Mouse (Mus musculus): ENCODE results near the gene Fndc9. TPM values are rescaled to one million over a fixed set of nuclear protein-coding genes. Genes with fewer than 3 reads are reported as not detected.

Fndc9 gene
- polyA plus RNA-seq (2016; fragmentation: Nextera tagmentation; extraction: Ambion mirVana) = not detected in 2 replicates

DNA sequence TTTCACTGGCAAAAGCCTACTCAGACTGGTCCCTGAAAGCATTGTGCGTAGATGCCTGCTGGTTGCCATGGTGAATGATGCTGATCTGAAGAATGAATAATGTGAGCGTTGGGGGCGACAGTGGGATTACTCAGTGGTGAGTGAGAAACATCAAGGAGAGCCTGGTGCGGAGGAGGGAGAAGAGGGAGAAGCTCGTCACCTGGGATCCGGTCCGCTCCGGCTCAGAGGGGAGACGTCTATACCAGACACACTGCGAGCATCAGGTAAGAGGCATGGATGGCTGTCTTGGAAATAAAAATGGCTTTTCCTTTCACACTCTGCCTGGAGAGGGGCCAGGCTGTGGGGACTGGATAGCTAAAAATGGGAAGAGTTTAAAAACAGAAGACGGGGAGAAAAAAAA, at the start of gene Fndc9:
TSS of gene Fndc9 (plus strand) at position 198 of the 400 bp plus-strand sequence.
- H3K4me1 ChIP-seq = peaks cover 7% of the 10 kb centered on the region
- H3K9ac ChIP-seq = no peak within 1 kb of the TSS
- no peak within 1 kb of the TSS for H3K4me2 ChIP-seq
- no peaks in the 10 kb centered on the region for H3K9me3 ChIP-seq (replicated peaks)
- no peaks in the 10 kb centered on the region for H3K27me3 ChIP-seq (replicated peaks)
- H3K4me3 ChIP-seq = no peak within 1 kb of the TSS
- no peak for ATAC-seq
- peaks cover 8% of the 10 kb centered on the region for H3K36me3 ChIP-seq
- 79% methylated on average over 11 of the region's 11 CpGs for WGBS (ENCODE audit: insufficient replicate concordance)
- no peak within 1 kb of the TSS for H3K27ac ChIP-seq

DNA sequence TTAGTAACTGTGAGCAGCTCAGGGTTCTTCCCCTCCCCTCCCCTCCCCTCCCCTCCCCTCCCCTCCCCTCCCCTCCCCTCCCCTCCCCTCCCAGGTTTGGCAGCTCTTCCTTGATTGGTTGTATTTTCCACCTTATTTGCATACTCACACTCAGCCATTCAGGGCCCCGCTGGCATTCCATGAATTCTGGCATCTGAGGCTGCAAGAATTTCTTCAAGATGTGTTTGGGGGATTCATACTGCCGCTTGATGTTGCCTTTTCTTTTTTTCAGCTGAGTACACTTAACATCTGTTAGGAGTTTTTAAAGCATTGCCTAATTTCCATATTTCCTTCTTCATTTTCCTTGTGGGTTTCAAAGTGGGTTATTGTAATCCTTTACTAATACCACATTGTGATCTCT, 47.0 kb upstream of the Fndc9 start:
- Histone ChIP-seq H3K27me3 (replicated peaks) (no peaks in the 10 kb centered on the region), H3K9ac (no peak overlapping the region), H3K4me3 (no peak overlapping the region), H3K36me3 (no peaks in the 10 kb centered on the region), H3K4me2 (no peak overlapping the region), H3K9me3 (replicated peaks) (no peaks in the 10 kb centered on the region), H3K4me1 (no peaks in the 10 kb centered on the region), H3K27ac (no peak overlapping the region)
- ATAC-seq = no peak
- 59% methylated on average over 2 of the region's 2 CpGs for WGBS (ENCODE audit: insufficient replicate concordance)

DNA sequence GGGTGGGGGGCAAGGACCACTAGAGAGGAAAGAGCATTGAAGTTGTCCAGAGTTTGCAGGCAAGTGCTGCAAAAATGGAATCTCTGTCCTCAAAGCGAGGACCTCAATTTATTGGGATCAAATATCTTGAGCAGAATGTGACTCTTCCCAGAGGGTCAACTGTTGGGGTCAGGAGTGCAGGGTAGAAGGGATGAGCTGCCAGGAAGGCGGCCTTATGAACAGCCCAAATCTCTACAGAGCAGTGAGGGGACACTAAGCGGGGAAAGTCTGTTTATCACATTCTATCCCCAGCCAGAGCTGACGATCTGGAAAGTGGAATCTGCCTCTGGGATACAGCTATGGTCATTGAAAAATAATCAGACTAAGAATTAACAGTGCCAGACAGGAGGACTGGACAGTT, 41.2 kb upstream of the Fndc9 start:
- Histone ChIP-seq H3K4me3 (no peak overlapping the region), H3K27me3 (replicated peaks) (no peaks in the 10 kb centered on the region), H3K36me3 (peaks cover 5% of the 10 kb centered on the region; the same call in 1 of the 2 replicates), H3K27ac (no peak overlapping the region), H3K9me3 (replicated peaks) (no peaks in the 10 kb centered on the region), H3K9ac (no peak overlapping the region), H3K4me1 (0 out of 2 replicates have a peak, but pooled peaks cover 4% of the 10 kb centered on the region), H3K4me2 (no peak overlapping the region)
- no peak for ATAC-seq
- 66% methylated on average over 4 of the region's 4 CpGs for WGBS (ENCODE audit: insufficient replicate concordance)

DNA sequence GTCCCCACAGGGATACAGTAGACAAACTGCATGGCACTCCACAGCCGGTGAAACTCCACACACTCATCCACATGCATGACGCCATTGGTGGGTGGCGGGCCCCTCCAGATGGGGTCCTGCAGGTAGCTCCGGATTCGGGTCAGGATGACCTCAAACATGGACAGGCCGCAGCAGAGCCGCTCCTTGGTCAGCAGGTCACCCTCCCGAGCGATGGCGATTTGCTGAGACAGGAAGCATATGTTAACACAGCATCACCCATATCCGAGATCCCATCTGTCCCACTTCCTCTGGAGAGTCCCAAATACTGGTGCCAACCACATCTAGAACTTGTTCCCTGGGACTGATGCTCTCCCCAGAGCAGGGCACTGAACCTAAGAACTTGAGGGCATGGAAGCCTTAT, 34.7 kb upstream of the Fndc9 start:
- Histone ChIP-seq H3K27ac (no peak overlapping the region), H3K36me3 (peaks cover 5% of the 10 kb centered on the region), H3K4me2 (no peak overlapping the region), H3K4me3 (no peak overlapping the region), H3K9me3 (replicated peaks) (no peaks in the 10 kb centered on the region), H3K4me1 (0 out of 2 replicates have a peak, but pooled peaks cover 4% of the 10 kb centered on the region), H3K27me3 (replicated peaks) (no peaks in the 10 kb centered on the region), H3K9ac (no peak overlapping the region)
- WGBS (ENCODE audit: insufficient replicate concordance) = 70% methylated on average over 11 of the region's 11 CpGs
- no peak for ATAC-seq

DNA sequence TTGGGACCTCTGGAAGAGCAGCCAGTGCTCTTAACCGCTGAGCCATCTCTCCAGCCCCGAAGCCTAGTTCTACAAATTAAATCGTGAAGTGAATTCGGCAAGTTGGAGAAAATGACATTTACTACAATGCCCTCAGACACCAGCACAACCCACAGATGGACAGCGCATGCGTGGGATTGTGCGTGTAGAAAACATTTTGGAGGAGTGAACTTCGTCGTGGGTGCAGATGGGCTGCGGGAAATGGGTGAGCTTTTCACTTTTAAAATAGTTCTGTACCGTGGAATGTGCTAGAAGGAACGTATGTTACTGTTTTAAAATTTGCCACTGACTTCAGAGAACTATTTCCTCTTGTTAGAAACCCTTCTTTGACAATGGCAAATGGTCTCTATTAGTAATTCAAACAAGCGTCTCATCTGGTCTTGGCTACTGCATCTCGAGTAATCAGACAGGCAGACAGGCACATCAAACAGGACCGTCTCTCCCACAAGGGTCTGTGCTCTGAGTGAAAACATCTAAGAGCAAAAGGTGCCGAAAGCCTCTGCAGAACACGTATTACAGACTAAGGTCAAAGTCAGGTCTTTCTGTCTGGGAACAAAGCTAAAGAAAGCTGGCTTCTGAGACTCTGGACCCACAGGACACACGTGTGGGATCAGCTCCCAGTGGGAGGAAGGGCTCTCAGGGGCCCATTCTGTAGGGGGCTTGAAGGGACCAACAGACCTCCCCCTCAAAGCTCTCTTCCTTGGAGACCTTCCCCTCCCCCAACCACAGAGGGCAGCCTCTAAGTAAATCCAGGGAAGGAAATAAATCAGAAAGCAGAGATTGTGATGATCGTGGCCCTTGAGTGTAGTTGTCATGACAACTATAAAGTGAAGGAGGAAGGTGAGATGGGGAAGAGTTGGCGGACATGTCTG, 33.4 kb upstream of the Fndc9 start:
- H3K9me3 ChIP-seq (replicated peaks) = no peaks in the 10 kb centered on the region
- H3K9ac ChIP-seq = no peak overlapping the region
- no peak overlapping the region for H3K4me2 ChIP-seq
- ATAC-seq = no peak
- H3K36me3 ChIP-seq = peaks cover 5% of the 10 kb centered on the region
- no peak overlapping the region for H3K4me3 ChIP-seq
- H3K4me1 ChIP-seq = 0 out of 2 replicates have a peak, but pooled peaks cover 4% of the 10 kb centered on the region
- H3K27ac ChIP-seq = no peak overlapping the region
- WGBS (ENCODE audit: insufficient replicate concordance) = 58% methylated on average over 20 of the region's 20 CpGs
- no peaks in the 10 kb centered on the region for H3K27me3 ChIP-seq (replicated peaks)

DNA sequence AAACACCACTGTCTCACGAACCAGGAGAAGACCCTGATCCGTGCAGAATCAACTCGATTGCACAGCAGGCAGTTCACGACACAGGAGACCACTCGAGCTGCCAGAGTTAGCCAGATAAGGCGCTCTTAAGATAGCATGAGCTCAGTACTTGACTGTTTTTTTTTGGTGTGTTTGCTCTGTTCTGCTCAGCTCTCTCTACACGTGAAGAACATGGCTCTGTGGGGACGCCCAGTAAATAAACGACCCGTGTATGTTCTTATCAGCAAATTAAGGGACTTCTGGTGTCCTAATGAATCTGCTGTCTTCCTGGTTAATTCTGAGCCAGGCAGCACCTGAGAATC, 32.8 kb upstream of the Fndc9 start:
- no peak overlapping the region for H3K4me2 ChIP-seq
- peaks cover 5% of the 10 kb centered on the region for H3K36me3 ChIP-seq
- H3K9ac ChIP-seq = no peak overlapping the region
- H3K4me3 ChIP-seq = no peak overlapping the region
- 34% methylated on average over 10 of the region's 10 CpGs for WGBS (ENCODE audit: insufficient replicate concordance)
- H3K27me3 ChIP-seq (replicated peaks) = no peaks in the 10 kb centered on the region
- no peak for ATAC-seq
- H3K9me3 ChIP-seq (replicated peaks) = no peaks in the 10 kb centered on the region
- H3K27ac ChIP-seq = no peak overlapping the region
- H3K4me1 ChIP-seq = 0 out of 2 replicates have a peak, but pooled peaks cover 4% of the 10 kb centered on the region

DNA sequence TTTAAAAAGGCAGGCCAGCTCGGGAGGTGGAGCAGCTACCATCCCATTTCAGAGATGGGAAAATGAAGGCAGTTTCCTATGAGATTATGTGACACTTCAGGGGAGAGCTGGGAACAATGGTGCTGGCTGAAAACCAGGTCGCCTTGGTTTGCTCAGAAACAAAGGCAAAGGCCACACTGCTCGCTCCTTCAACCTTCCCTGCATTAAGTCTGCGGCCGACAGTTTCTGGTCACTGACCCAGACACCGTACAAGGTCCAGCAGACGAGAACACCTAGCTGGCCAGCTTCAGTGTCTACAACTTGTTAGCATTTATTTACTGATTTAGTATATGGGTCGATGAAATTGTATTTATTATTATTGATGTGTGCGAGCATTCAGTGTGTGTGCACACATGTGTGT, 30.5 kb upstream of the Fndc9 start:
- no peaks in the 10 kb centered on the region; the same call in 1 of the 2 replicates for H3K36me3 ChIP-seq
- 69% methylated on average over 9 of the region's 9 CpGs for WGBS (ENCODE audit: insufficient replicate concordance)
- no peak for ATAC-seq
- no peak overlapping the region for H3K9ac ChIP-seq
- no peaks in the 10 kb centered on the region for H3K9me3 ChIP-seq (replicated peaks)
- H3K4me2 ChIP-seq = no peak overlapping the region
- H3K27me3 ChIP-seq (replicated peaks) = no peaks in the 10 kb centered on the region
- H3K27ac ChIP-seq = 0 out of 2 replicates have a peak overlapping the region, but pooled peaks have one; percentile 13
- no peaks in the 10 kb centered on the region for H3K4me1 ChIP-seq
- no peak overlapping the region for H3K4me3 ChIP-seq

DNA sequence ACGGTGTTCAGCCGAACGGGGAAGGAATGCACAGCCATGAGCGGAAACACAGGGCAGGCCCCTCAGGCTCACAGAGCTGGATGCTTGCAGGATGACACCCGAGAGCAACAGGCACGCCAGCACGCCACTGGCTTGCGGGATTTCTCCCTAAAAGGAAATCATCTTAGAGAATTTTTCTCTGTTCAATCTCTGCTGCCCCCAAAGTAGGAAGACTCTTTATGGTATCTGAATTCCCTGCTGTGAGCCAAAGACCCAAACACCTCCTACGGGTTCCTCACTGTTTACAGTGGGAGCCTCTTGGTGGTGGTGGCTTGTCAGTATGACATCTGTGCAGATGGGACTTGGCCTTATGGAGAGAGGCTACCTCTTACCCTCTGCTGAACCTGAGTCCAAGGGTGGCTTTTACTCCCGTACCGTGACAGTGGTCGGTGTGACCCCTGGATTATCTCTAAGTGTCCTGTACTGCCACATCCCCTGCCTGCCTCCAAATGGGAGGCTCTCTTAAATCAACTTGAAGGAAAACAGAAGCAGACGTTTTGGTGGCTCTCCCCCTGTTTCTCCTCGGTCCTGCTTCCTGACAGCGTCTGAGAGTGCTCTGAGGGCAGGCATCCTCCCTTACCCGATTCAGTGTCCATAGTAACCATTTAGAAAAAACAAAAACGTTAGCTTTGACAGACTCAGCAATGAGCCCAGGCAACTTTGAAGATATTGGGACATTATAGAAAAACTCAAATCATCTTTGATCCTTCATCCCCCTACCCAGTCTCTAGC, 29.5 kb upstream of the Fndc9 start:
- peak overlapping the region; percentile 41; the same call in 1 of the 2 replicates for H3K27ac ChIP-seq
- no peak overlapping the region for H3K4me2 ChIP-seq
- H3K9ac ChIP-seq = no peak overlapping the region
- no peaks in the 10 kb centered on the region for H3K9me3 ChIP-seq (replicated peaks)
- no peak for ATAC-seq
- no peaks in the 10 kb centered on the region for H3K27me3 ChIP-seq (replicated peaks)
- no peak overlapping the region for H3K4me3 ChIP-seq
- no peaks in the 10 kb centered on the region for H3K36me3 ChIP-seq
- no peaks in the 10 kb centered on the region for H3K4me1 ChIP-seq
- 60% methylated on average over 17 of the region's 17 CpGs for WGBS (ENCODE audit: insufficient replicate concordance)

DNA sequence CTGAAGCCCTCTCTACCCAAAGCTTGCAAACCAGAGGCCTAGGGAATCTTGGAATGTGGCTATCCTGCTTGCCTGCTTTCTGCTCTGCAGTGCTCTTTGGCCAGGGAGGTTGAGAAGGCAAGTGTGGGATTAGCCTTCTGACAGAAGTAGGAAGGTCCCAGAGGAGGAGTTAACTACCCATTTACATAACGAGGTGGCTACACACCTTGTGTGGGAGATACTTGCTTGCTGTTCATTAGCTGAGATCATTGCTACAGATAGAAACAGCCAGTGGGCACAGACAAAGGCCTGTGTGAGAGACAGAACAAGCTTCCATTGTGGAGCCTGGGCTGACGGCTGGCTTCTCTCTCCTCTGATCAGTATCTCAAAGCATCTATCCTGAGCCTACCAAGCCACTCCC, 25.4 kb upstream of the Fndc9 start:
- Histone ChIP-seq H3K36me3 (no peaks in the 10 kb centered on the region), H3K9ac (no peak overlapping the region), H3K4me2 (no peak overlapping the region), H3K27me3 (replicated peaks) (no peaks in the 10 kb centered on the region), H3K27ac (no peak overlapping the region), H3K4me3 (no peak overlapping the region), H3K4me1 (peaks cover 14% of the 10 kb centered on the region; the same call in 1 of the 2 replicates), H3K9me3 (replicated peaks) (no peaks in the 10 kb centered on the region)
- WGBS (ENCODE audit: insufficient replicate concordance) = 40% methylated on average over 2 of the region's 2 CpGs
- ATAC-seq = no peak

DNA sequence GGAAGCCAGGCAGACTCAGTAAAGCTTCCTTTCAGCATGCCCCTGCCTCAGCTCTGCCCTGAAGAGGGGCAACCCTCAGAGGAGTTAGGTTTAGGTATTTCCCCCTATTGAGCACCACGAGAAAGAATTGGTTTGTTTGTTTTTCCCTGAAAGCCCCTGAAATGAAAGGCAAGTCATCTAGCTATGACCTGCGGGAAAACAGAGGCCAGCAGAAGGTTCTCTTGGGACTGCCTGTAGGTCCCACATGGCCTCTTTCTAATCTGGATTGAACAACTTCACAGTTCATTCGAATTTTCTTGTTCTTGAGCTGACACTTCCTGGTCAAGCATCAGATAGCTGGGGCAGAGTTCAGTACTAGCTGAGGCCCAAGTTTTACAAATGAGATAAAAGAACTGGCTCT, 23.5 kb upstream of the Fndc9 start:
- no peak overlapping the region for H3K27ac ChIP-seq
- 21% methylated on average over 3 of the region's 3 CpGs for WGBS (ENCODE audit: insufficient replicate concordance)

DNA sequence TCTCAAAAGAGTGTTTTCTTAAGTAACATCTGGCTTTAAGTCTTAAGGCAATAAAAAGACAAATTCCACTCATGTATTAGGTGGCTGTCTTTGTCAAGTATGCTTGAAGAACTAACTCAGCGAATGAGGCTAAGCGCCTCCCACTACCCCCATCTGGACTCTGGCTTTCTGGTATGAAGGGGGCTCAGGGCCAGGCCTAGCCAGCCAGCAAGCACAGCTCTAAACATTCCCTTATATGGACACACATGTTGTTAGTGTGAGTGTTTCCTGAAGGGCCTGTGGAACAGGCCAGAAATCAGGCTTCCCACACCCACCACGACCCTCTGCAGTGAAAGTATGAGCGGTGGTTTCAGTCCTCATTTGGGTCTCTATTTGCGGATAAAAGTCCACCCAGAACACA, 21.5 kb upstream of the Fndc9 start:
- H3K27ac ChIP-seq = peak overlapping the region; percentile 23; the same call in 1 of the 2 replicates
- H3K9ac ChIP-seq = no peak overlapping the region
- H3K4me1 ChIP-seq = peaks cover 18% of the 10 kb centered on the region
- no peak overlapping the region for H3K4me2 ChIP-seq
- H3K9me3 ChIP-seq (replicated peaks) = no peaks in the 10 kb centered on the region
- no peaks in the 10 kb centered on the region for H3K27me3 ChIP-seq (replicated peaks)
- no peaks in the 10 kb centered on the region for H3K36me3 ChIP-seq
- no peak overlapping the region for H3K4me3 ChIP-seq
- whole genome bisulfite sequencing (ENCODE audit: insufficient replicate concordance) = 61% methylated on average over 5 of the region's 5 CpGs
- no peak for ATAC-seq

More for the DNA sequence above, 23.5 kb upstream of the Fndc9 start:
- H3K9me3 ChIP-seq (replicated peaks) = no peaks in the 10 kb centered on the region
- H3K4me2 ChIP-seq = no peak overlapping the region
- H3K27me3 ChIP-seq (replicated peaks) = no peaks in the 10 kb centered on the region
- no peak overlapping the region for H3K4me3 ChIP-seq
- peaks cover 18% of the 10 kb centered on the region for H3K4me1 ChIP-seq
- H3K9ac ChIP-seq = no peak overlapping the region
- ATAC-seq = no peak
- H3K36me3 ChIP-seq = no peaks in the 10 kb centered on the region

Measured in liver, embryonic 12.5 days (tissue).